Mouse (Mus musculus): ENCODE measurements around the gene Clstn2.

- TF ChIP-seq POLR2A (IDR thresholded peaks at IDR 0.05; ENCODE audit: borderline replicate concordance, insufficient read depth, low read length) (no peak), CTCF (IDR thresholded peaks at IDR 0.05; ENCODE audit: borderline replicate concordance, insufficient read depth, low read depth, low read length) (no peak)
Measured at GRCm38 (mm10) chr9:97677075-97677474, 355.9 kb downstream of the Clstn2 start.

Data from cerebellum, adult 2 months (tissue).